Mouse (Mus musculus): ENCODE results near the gene Rab4b. TPM values are rescaled to one million over a fixed set of nuclear protein-coding genes. Genes with fewer than 3 reads are reported as not detected.
A peak's percentile ranks its signal among the peaks of the same experiment; 100 is the strongest.

The Rab4b gene
- total RNA-seq, 2 experiments from 2014 or later = 10.1 to 10.4 TPM

DNA sequence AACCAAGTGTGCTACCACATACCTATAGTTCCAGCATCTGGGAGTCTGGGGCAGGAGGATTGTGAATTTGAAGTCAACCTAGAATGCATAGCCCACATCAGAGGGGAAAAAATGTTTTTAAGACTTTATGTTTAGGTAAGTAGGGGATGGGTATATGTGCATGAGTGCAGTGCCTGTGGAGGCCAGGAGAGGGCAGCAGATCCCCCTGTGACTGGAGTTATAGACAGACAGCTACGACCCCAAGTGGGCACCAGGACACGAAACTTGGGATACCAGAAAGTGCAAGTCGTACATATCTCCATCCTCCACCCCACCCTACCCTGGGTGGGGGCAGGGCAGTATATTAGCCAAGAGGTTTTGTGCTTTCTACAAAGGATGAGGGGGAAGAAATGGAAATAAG is 6.3 kb upstream of the Rab4b start:
- no peak for DNase-seq

DNA sequence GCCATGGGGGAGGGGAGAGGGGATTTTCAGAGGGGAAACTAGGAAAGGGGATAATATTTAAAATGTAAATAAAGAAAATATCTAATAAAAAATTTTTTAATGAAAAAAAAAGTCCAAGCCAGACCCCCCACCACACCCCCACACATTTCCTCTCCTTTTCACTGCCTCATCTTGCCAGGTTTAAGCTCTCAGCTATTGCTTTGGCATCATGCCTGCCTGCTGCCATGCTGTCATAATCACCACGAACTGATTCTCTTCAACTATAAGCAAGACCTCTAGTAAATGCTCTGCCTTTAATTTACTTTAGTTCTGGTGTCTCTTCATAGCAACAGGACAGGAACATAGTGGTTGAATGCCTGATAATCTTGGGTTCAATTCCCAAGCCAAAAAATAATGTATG is 3.8 kb upstream of the Rab4b start:
- no peak for DNase-seq

DNA sequence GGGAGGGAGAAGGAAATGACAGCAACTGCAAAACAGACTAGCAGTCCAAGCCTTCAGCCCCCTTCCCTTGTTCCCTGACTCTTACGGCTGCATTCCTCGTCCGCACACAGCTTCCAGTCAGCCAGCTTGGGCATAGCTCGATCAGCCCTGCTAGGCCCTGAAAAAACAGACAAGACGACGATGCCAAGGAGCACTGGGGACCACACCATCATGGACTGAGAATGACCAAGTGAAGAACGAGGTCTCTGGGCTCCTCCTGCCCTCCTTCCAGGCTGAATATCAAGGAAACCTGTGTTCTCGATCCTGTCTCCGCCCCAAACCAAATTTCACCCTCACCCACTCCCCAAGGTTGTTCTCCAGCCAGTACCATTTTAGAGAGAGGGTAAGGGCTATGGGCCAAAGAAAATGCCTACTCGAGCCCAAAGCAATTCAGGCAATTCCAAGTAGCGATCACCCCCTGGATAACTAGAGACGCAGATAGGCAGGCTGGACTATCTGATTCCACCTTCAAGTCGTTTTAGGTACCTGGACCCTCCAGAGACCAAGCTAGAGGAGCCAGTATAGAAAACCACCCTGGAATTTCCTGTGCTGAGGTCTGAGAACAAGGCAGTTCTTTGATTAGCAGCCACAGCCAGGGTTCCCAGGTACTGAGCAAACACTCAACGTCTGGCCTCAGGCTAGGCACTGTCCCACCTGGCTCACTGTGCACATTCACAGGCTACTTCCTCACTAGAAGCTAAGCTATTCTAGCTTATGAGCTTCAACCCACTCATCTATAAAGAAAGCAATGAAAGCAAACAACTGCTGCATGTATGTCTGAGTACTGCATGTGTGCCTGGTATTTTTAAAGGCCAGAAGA is 2.4 kb upstream of the Rab4b start, which contains the start of the genes Gm21983 and Mia:
TSS of gene Gm21983 (minus strand) at position 250 of the 859 bp plus-strand sequence.
TSS of gene Mia (minus strand) at position 321 of the 859 bp plus-strand sequence.
- DNase-seq = no peak

DNA sequence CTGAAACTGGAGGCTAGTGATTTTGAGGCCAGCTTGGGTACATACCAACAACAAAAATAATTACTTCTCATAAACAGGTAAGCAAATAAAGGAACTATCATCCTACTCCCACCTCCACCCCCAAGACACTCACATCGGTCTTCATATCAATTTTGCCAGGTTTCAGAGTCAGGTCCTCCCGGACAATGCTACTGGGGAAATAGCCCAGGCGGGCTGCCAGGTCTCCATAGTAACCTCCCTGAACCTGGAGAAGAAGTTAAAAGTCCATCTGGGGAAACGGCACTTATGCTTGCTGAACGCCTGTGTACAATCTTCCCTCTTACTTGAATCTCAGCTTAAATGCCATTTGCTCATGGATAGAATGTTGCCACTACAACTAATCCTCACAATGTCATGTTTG is 1.3 kb upstream of the Rab4b start:
- DNase-seq = peak; percentile 62

GRCm38 (mm10) chr7:27179217-27179918 is 672 bp upstream of the Rab4b start:
- no peak for DNase-seq

- no peak for DNase-seq
Observed at GRCm38 (mm10) chr7:27177942-27178323, 763 bp downstream of the Rab4b start.

- DNase-seq = no peak
Observed at GRCm38 (mm10) chr7:27174896-27175295, 3.8 kb downstream of the Rab4b start.

DNA sequence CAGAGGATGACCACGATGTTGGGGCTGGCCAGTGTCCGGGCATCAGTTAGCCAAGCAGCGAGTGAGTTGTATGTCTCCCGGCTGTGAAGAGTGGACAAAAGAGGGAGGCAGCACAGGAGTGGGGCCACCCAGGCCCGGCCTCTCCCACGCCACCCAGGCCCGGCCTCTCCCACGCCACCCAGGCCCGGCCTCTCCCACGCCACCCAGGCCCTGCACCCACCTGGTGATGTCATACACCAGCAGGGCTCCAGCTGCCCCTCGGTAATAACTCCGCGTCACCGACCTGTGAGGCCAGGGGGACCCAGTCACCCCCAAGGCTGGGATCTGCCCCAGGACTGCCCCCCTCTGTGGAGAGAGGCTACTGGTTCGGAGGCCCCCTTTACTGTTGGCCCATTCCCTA is 4.2 kb downstream of the Rab4b start:
- DNase-seq = no peak

- no peak for DNase-seq
Observed at GRCm38 (mm10) chr7:27170981-27171380, 7.7 kb downstream of the Rab4b start.

- no peak for DNase-seq
Observed at GRCm38 (mm10) chr7:27168371-27168770, 10.3 kb downstream of the Rab4b start.

GRCm38 (mm10) chr7:27167475-27168094 is 11.1 kb downstream of the Rab4b start:
- no peak for DNase-seq

- DNase-seq = peak; percentile 93
Observed at GRCm38 (mm10) chr7:27166614-27167474, 11.9 kb downstream of the Rab4b start, which contains the start of gene Egln2. Egln2 (minus strand) TSS chr7:27166802.

GRCm38 (mm10) chr7:27166229-27166613 is 12.5 kb downstream of the Rab4b start:
- DNase-seq = peak; percentile 92

- DNase-seq = no peak
Observed at GRCm38 (mm10) chr7:27165696-27166095, 13.0 kb downstream of the Rab4b start.

- DNase-seq = peak; percentile 71
Observed at GRCm38 (mm10) chr7:27165007-27165655, 13.6 kb downstream of the Rab4b start.

DNA sequence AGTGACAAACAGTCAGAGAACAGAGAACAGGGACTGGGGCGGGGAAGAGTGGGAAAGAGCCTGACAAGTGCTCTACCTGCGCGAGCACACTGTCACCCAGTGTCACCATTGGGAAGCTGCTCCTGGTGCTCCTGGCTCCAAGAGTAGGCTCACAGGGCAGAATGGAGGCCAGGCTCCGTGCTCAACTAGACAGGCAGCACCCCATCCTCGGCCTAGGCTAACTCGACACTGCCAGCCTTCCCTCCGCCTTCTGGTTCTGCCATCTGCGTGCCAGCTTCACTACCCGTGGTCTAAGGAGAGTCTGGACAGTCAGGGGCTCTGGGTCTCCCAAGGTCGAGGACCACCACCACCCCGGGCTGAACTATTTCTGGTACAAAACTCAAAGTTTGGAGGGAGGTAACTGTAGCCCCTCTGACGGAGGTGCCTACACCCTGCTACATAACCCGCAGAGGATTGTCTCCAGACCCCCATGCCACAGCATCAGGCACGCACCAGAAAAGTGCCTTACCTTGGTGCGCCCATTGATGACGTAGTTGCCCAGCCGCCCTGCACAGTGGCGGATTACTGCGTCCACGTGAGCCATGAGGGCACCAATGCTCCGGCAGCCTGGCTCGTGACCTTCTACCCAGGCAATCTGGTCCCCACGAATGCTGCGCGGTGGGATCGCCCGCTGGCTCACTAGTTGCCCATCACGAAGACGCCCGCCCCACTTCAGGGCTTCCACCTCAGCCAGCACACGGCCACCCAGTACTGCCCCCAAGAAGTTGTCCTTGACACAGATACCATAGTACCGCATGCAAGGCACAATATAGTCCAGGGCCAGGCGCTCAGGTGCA is 14.4 kb downstream of the Rab4b start:
- peak; percentile 13 for DNase-seq

DNA sequence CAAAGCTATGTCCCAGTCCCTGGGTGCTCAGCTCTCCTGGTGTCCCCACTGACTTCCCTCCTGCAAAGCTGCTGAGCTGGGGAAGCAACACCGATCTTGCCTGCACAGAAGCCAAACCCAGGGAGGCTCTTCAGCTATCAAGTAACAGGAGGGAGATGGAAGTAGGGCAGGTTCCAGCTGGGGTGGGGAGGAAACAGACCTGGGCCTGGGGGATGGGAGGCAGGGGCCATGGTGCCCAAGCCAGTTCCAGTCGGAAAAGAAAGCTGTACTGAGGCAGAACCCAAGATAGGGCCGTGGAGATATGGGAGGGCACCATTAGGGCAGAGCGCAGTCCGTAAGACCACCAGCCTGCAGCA is 15.3 kb downstream of the Rab4b start:
- DNase-seq = peak; percentile 62

DNA sequence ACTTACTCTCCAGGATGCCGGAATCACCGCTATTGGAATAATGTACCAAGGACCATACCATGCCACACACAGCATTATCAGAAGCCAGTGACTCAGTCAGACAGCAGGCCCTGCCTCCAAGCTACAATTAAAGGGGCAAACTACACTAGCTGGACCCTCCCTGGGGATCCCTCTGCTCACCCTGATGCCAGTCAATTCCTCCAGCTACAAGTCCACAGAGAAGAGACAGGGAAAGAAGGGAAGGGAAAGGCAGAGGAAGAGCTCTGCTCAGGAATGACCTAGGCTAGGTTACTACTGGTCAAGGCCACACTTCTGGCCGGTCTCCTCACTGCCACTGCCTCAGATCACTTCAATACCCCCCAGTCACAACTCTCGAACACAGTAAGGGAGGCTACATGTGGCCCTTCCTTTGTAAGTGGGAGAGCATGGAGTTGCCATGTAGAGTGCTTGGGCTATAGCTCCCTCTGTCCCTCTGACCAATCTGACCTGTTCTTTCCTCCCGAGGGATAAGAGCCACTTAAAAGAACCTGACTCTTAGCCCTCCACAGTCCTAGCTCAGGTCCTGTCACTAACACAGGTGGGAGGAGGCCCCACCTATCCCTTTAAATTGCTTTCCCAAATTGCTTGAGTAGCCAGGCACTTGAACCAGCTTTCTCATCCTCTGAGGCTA is 15.8 kb downstream of the Rab4b start:
- no peak for DNase-seq

DNA sequence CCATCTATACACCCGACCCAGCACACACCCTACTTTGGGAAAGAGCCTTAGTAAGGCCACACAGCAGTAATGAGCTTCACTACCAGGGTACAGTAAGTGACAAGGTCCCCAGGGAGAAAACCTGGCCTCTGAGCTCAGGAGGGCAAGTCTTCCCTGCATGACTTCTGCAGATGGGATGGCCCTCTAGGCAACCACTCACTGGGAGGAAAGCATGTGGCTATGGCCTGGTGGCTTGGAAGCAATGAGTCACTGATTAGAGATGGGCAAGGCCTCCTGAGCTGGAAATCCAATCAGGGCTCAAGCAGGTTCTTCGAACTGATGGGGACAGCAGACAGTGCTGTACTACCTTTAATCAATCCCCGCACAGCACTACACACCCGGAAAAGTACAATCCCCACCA is 17.0 kb downstream of the Rab4b start:
- peak; percentile 46 for DNase-seq

- DNase-seq = no peak
Observed at GRCm38 (mm10) chr7:27160921-27161320, 17.8 kb downstream of the Rab4b start.

Data from gastrocnemius, postnatal 25 days (tissue).